Mouse (Mus musculus) MEL (cell line): ENCODE measurements around the gene Mpp3. TPM values are rescaled to one million over a fixed set of nuclear protein-coding genes. Genes with fewer than 3 reads are reported as not detected.

ENCODE experiments used
- DNase-seq: peaks from one replicate; pipeline ENCODE4 v3.0.0; 2011; ENCODE audit warnings: low read depth, low spot score
- H3K27ac ChIP-seq: 2 replicates; pipeline ENCODE4 v1.5.1; 2012; ENCODE audit warnings: low read depth, mild to moderate bottlenecking, control low read depth, low read length, moderate library complexity; ENCODE audit not compliant: control insufficient read depth
- H3K27me3 ChIP-seq, 2 experiments: fragments of 150-350 bp in 1 of 2; sonication (generic) in 1 of 2; 2 replicates each; pipeline ENCODE4 v1.6.1; 2012; ENCODE audit warnings: low read length in 2 of 2, mild to moderate bottlenecking in 2 of 2, improper control_type of control experiment in 1 of 2, moderate library complexity in 1 of 2; ENCODE audit not compliant: insufficient read depth in 2 of 2, control insufficient read depth in 1 of 2
- H3K36me3 ChIP-seq, 2 experiments: 2 replicates each; pipeline ENCODE4 v1.6.1; 2012 to 2014; ENCODE audit warnings: low read length in 2 of 2, improper control_type of control experiment in 1 of 2, inconsistent platforms in 1 of 2, mild to moderate bottlenecking in 1 of 2; ENCODE audit not compliant: insufficient read depth in 2 of 2, control insufficient read depth in 1 of 2
- H3K4me1 ChIP-seq, 2 experiments: fragments of 150-350 bp in 1 of 2; sonication (generic) in 1 of 2; 2 replicates each; pipeline ENCODE4 v1.6.1; 2012; ENCODE audit warnings: low read length in 2 of 2, improper control_type of control experiment in 1 of 2, mild to moderate bottlenecking in 1 of 2; ENCODE audit not compliant: insufficient read depth in 2 of 2, control insufficient read depth in 1 of 2
- H3K4me3 ChIP-seq, 2 experiments: fragments of 150-350 bp in 1 of 2; sonication (generic) in 1 of 2; 2 replicates each; pipeline ENCODE4 v1.5.1; 2012; ENCODE audit warnings: low read depth in 2 of 2, low read length in 2 of 2, mild to moderate bottlenecking in 2 of 2, moderate library complexity in 2 of 2, control low read depth in 1 of 2, improper control_type of control experiment in 1 of 2; ENCODE audit not compliant: control insufficient read depth in 1 of 2, insufficient read depth in 1 of 2
- H3K79me2 ChIP-seq: 2 replicates; pipeline ENCODE4 v1.6.1; 2012; ENCODE audit warnings: mild to moderate bottlenecking, low read length, moderate library complexity; ENCODE audit not compliant: control insufficient read depth, poor library complexity, insufficient read depth
- H3K9ac ChIP-seq: 2 replicates; pipeline ENCODE4 v1.6.1; 2012; ENCODE audit warnings: low read depth, mild to moderate bottlenecking, control low read depth, low read length, moderate library complexity; ENCODE audit not compliant: control insufficient read depth, poor library complexity, severe bottlenecking
- H3K9me3 ChIP-seq: fragments of 150-350 bp; sonication (generic); replicated peaks from 2 replicates; pipeline ENCODE4 v1.6.1; 2012; ENCODE audit warnings: mild to moderate bottlenecking, low read length, improper control_type of control experiment, moderate library complexity; ENCODE audit not compliant: insufficient read depth
- CHD2 ChIP-seq: IDR thresholded peaks from 2 replicates; pipeline ENCODE4 v1.6.1; 2011; ENCODE audit warnings: low read length, improper control_type of control experiment
- ELF1 ChIP-seq: IDR thresholded peaks from 2 replicates; pipeline ENCODE4 v1.6.1; 2014; ENCODE audit warnings: low read depth, mild to moderate bottlenecking, inconsistent platforms, low read length, improper control_type of control experiment, moderate library complexity
- EP300 ChIP-seq, 2 experiments: IDR thresholded peaks; 2 replicates each; pipeline ENCODE4 v1.6.1; 2011; ENCODE audit warnings: improper control_type of control experiment in 2 of 2, low read length in 2 of 2, low read depth in 1 of 2, mild to moderate bottlenecking in 1 of 2
- JUND ChIP-seq: IDR thresholded peaks from 2 replicates; pipeline ENCODE4 v1.6.1; 2011; ENCODE audit warnings: low read depth, mild to moderate bottlenecking, improper control_type of control experiment, low read length
- KAT2A ChIP-seq: conservative IDR thresholded peaks from 2 replicates; pipeline ENCODE4 v1.6.1; 2012; ENCODE audit warnings: low read depth, low read length, improper control_type of control experiment, inconsistent platforms
- MAZ ChIP-seq: IDR thresholded peaks from 2 replicates; pipeline ENCODE4 v1.6.1; 2012; ENCODE audit warnings: low read depth, mild to moderate bottlenecking, inconsistent platforms, low read length, improper control_type of control experiment
- MEF2A ChIP-seq: IDR thresholded peaks from 2 replicates; pipeline ENCODE4 v1.6.1; 2014; ENCODE audit warnings: low read depth, mild to moderate bottlenecking, inconsistent platforms, low read length, improper control_type of control experiment; ENCODE audit not compliant: poor library complexity, insufficient replicate concordance, severe bottlenecking; ENCODE audit errors: extremely low read depth
- MXI1 ChIP-seq: IDR thresholded peaks from 2 replicates; pipeline ENCODE4 v1.6.1; 2011; ENCODE audit warnings: mild to moderate bottlenecking, low read depth, low read length, improper control_type of control experiment
- MYB ChIP-seq: IDR thresholded peaks from 2 replicates; pipeline ENCODE4 v1.6.1; 2011; ENCODE audit warnings: mild to moderate bottlenecking, low read depth, low read length, improper control_type of control experiment
- NELFE ChIP-seq: IDR thresholded peaks from 2 replicates; pipeline ENCODE4 v1.6.1; 2011; ENCODE audit warnings: low read depth, low read length, improper control_type of control experiment
- NRF1 ChIP-seq: IDR thresholded peaks from 2 replicates; pipeline ENCODE4 v1.6.1; 2014; ENCODE audit warnings: low read depth, mild to moderate bottlenecking, inconsistent platforms, low read length, improper control_type of control experiment, moderate library complexity; ENCODE audit not compliant: poor library complexity, insufficient read depth, severe bottlenecking
- POLR2A ChIP-seq, 2 experiments: IDR thresholded peaks; 2 replicates each; pipeline ENCODE4 v1.6.1; 2011 to 2012; ENCODE audit warnings: low read length in 2 of 2, mild to moderate bottlenecking in 2 of 2, control low read depth in 1 of 2, improper control_type of control experiment in 1 of 2, low read depth in 1 of 2, moderate library complexity in 1 of 2; ENCODE audit not compliant: control insufficient read depth in 1 of 2, insufficient read depth in 1 of 2, poor library complexity in 1 of 2
- POLR2AphosphoS5 ChIP-seq: IDR thresholded peaks from 2 replicates; pipeline ENCODE4 v1.6.1; 2012; ENCODE audit warnings: low read depth, borderline replicate concordance, mild to moderate bottlenecking, inconsistent platforms, low read length, moderate library complexity, mixed read lengths
- RCOR1 ChIP-seq: IDR thresholded peaks from 2 replicates; pipeline ENCODE4 v1.6.1; 2012; ENCODE audit warnings: low read depth, mild to moderate bottlenecking, inconsistent platforms, low read length, improper control_type of control experiment
- SMC3 ChIP-seq: IDR thresholded peaks from 2 replicates; pipeline ENCODE4 v1.6.1; 2011; ENCODE audit warnings: low read depth, low read length, improper control_type of control experiment
- TAL1 ChIP-seq: IDR thresholded peaks from 2 replicates; pipeline ENCODE4 v1.6.1; 2012; ENCODE audit warnings: mild to moderate bottlenecking, inconsistent platforms, low read length, moderate library complexity, mixed read lengths
- TBP ChIP-seq: IDR thresholded peaks from 2 replicates; pipeline ENCODE4 v1.8.0; 2011; ENCODE audit warnings: low read depth, low read length, improper control_type of control experiment
- UBTF ChIP-seq: IDR thresholded peaks from 2 replicates; pipeline ENCODE4 v1.6.1; 2012; ENCODE audit warnings: low read depth, mild to moderate bottlenecking, inconsistent platforms, low read length, improper control_type of control experiment, moderate library complexity, borderline replicate concordance; ENCODE audit not compliant: insufficient read depth
- ZKSCAN1 ChIP-seq: IDR thresholded peaks from 2 replicates; pipeline ENCODE4 v1.6.1; 2012; ENCODE audit warnings: low read depth, mild to moderate bottlenecking, inconsistent platforms, low read length, improper control_type of control experiment, moderate library complexity
- ZNF384 ChIP-seq: IDR thresholded peaks from 2 replicates; pipeline ENCODE4 v1.6.1; 2012; ENCODE audit warnings: low read depth, mild to moderate bottlenecking, inconsistent platforms, low read length, improper control_type of control experiment
- polyA plus RNA-seq, 2 experiments: library from polyadenylated mRNA; stranded (reverse) in 1 of 2; unstranded in 1 of 2; fragments of >175 nt in 1 of 2; fragments of >200 nt in 1 of 2; gene quantifications; 2 replicates each; pipeline versions ENCODE4 v1.2.1 to v1.2.4; 2012; ENCODE audit warnings: low replicate concordance in 2 of 2, low read depth in 1 of 2; ENCODE audit not compliant: insufficient read length in 2 of 2, insufficient read depth in 1 of 2, missing spikeins in 1 of 2
- total RNA-seq: library from RNA; depleted of rRNA; stranded (reverse); fragments of 300-350 nt; gene quantifications from 2 replicates; pipeline ENCODE4 v1.2.3, GENCODE M21; 2012

Gene Mpp3
- total and polyA plus RNA-seq, 3 experiments = 5.5 to 7.1 TPM; not detected in 1

DNA sequence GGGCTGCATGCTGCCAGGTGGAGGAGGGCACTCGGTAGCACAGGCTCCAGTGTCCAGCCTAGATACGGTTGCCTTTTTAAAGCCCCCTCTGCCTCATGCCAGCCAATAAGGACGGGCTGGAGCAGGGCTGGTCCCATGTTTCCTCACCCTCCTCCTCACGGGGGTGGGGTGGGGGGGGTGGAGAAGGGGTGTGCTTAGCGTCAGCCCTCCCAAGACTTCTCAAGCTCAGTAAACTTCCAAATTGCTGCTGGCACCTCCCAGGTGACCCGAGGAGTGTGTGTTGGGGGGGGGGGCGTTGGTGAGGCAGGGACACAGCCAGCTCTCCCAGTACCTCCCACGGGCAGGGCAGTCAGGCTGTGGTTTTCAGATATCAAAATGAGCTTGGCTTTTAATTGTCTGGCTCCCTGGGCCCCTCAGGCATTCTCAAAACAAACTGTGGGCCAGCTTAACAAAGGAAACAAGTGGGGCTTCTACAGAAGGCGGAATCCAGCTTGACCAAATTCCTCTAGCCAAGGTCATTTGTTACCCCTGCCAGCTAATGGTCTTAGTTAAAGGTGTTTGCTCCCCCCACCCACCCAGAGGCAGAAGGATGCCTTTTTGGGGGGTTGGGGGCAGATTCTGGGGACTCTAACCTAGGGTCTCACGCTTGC lies 61.2 kb downstream of the Mpp3 start, which contains the start of gene Sost:
Sost (minus strand) TSS at position 51 of the 650 bp plus-strand sequence.
- no peak for TF ChIP-seq ZKSCAN1
- TF ChIP-seq MEF2A = no peak
- no peak for TF ChIP-seq SMC3
- TF ChIP-seq MYB = no peak
- TF ChIP-seq JUND = no peak
- TF ChIP-seq EP300 (IDR thresholded peaks at IDR 0.05; ENCODE audit: low read depth in 1 of 2, low read length in 2 of 2) = no peak
- no peak for TF ChIP-seq POLR2A (IDR thresholded peaks at IDR 0.05; ENCODE audit: control insufficient read depth in 1 of 2, insufficient read depth in 1 of 2, low read depth in 1 of 2, low read length in 2 of 2, poor library complexity in 1 of 2)
- no peak for TF ChIP-seq KAT2A
- TF ChIP-seq NRF1 = no peak
- TF ChIP-seq TBP = no peak
- no peak for TF ChIP-seq ZNF384
- no peak for TF ChIP-seq POLR2AphosphoS5
- H3K79me2 ChIP-seq = no peaks in the 10 kb centered on the region
- H3K36me3 ChIP-seq = no peaks in the 10 kb centered on the region
- H3K9me3 ChIP-seq = no peaks in the 10 kb centered on the region
- no peak for DNase-seq
- H3K27ac ChIP-seq = no peak within 1 kb of the TSS
- H3K4me1 ChIP-seq = no peaks in the 10 kb centered on the region
- no peak within 1 kb of the TSS for H3K4me3 ChIP-seq
- H3K9ac ChIP-seq = no peak within 1 kb of the TSS
- peaks cover 0 to under 1% of the 10 kb centered on the region in 2 experiments; a peak in 1 of 4 replicates for H3K27me3 ChIP-seq

DNA sequence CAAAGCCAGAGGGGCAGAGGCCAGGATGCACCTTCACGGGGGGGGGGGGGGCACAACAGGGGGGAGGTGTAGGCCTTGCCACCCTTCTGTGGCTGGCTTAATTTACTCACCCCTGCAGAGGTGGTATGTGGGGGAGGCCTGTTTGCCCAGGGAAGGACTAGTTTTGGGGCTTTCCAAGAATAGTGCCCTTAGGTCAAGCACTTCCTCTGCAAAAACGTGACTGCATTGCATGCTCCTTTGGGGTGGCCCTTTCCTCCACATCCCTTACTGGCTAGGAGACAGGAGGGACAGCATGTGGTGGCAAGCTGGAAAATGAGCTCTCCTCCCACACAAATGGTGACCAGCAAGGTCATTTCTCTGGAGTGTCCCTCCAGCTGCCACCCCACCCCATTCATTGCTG lies 62.7 kb downstream of the Mpp3 start:
- Histone ChIP-seq H3K4me1 (no peaks in the 10 kb centered on the region), H3K9me3 (no peaks in the 10 kb centered on the region), H3K27me3 (peaks cover 3 to 8% of the 10 kb centered on the region in 2 experiments), H3K36me3 (no peaks in the 10 kb centered on the region), H3K27ac (no peak overlapping the region), H3K9ac (no peak overlapping the region), H3K4me3 (no peak overlapping the region), H3K79me2 (no peaks in the 10 kb centered on the region)
- no peak for TF ChIP-seq TAL1
- no peak for TF ChIP-seq ZKSCAN1
- no peak for TF ChIP-seq MAZ
- TF ChIP-seq NELFE = no peak
- no peak for TF ChIP-seq ZNF384
- no peak for TF ChIP-seq UBTF
- no peak for TF ChIP-seq CHD2
- no peak for TF ChIP-seq ELF1
- TF ChIP-seq RCOR1 = no peak
- TF ChIP-seq SMC3 = no peak
- TF ChIP-seq MXI1 = no peak
- DNase-seq = no peak
